Mouse (Mus musculus): Measurements from ENCODE around the gene Prap1. TPM values are rescaled to one million over a fixed set of nuclear protein-coding genes. Genes with fewer than 3 reads are reported as not detected.
"Not testable (repeated sequence)": the region's sequence is repeated elsewhere in the genome, so short reads cannot be mapped to it uniquely, and the experiment has no call there.

The Prap1 gene
- polyA plus RNA-seq, 1 experiment: not detected

- H3K9me3 ChIP-seq: no peaks in the 10 kb centered on the region
- no peaks in the 10 kb centered on the region for H3K27me3 ChIP-seq (replicated peaks)
- peak overlapping the region; percentile 94 for H3K4me3 ChIP-seq (replicated peaks)
- H3K36me3 ChIP-seq (replicated peaks; ENCODE audit: low read length): peaks cover 23% of the 10 kb centered on the region
- TF ChIP-seq GATA1 (IDR thresholded peaks at IDR 0.05; ENCODE audit: borderline replicate concordance, low read length) (no peak), FLI1 (IDR thresholded peaks at IDR 0.05; ENCODE audit: low read length) (no peak)
- H3K4me1 ChIP-seq: peaks cover 65% of the 10 kb centered on the region
Observed at GRCm38 (mm10) chr7:140126022-140126350, 32.8 kb downstream of the Prap1 start.

GRCm38 (mm10) chr7:140126934-140127333 is 33.7 kb downstream of the Prap1 start:
- Histone ChIP-seq H3K4me1 (peaks cover 65% of the 10 kb centered on the region), H3K4me3 (replicated peaks) (peak overlapping the region; percentile 77), H3K36me3 (replicated peaks; ENCODE audit: low read length) (peaks cover 25% of the 10 kb centered on the region), H3K27me3 (replicated peaks) (no peaks in the 10 kb centered on the region), H3K9me3 (no peaks in the 10 kb centered on the region)
- TF ChIP-seq FLI1 (IDR thresholded peaks at IDR 0.05; ENCODE audit: low read length) (no peak), GATA1 (IDR thresholded peaks at IDR 0.05; ENCODE audit: borderline replicate concordance, low read length) (no peak)

GRCm38 (mm10) chr7:140127911-140128310 is 34.7 kb downstream of the Prap1 start:
- Histone ChIP-seq H3K4me1 (peaks cover 65% of the 10 kb centered on the region), H3K9me3 (no peaks in the 10 kb centered on the region), H3K36me3 (replicated peaks; ENCODE audit: low read length) (peaks cover 27% of the 10 kb centered on the region), H3K27me3 (replicated peaks) (no peaks in the 10 kb centered on the region), H3K4me3 (replicated peaks) (no peak overlapping the region)
- TF ChIP-seq FLI1 (IDR thresholded peaks at IDR 0.05; ENCODE audit: low read length) (no peak), GATA1 (IDR thresholded peaks at IDR 0.05; ENCODE audit: borderline replicate concordance, low read length) (no peak)

- H3K27me3 ChIP-seq (replicated peaks); H3K4me3 ChIP-seq (replicated peaks); H3K9me3 ChIP-seq: not testable (repeated sequence)
- Histone ChIP-seq H3K36me3 (replicated peaks; ENCODE audit: low read length) (peaks cover 39% of the 10 kb centered on the region), H3K4me1 (peaks cover 53% of the 10 kb centered on the region)
Observed at GRCm38 (mm10) chr7:140132184-140132583, 39.0 kb downstream of the Prap1 start.

GRCm38 (mm10) chr7:140134033-140134432 is 40.8 kb downstream of the Prap1 start:
- H3K9me3 ChIP-seq; H3K27me3 ChIP-seq (replicated peaks); H3K4me3 ChIP-seq (replicated peaks): not testable (repeated sequence)
- peaks cover 35% of the 10 kb centered on the region for H3K36me3 ChIP-seq (replicated peaks; ENCODE audit: low read length)
- peaks cover 52% of the 10 kb centered on the region for H3K4me1 ChIP-seq

GRCm38 (mm10) chr7:140135106-140135770 is 42.0 kb downstream of the Prap1 start:
- no peaks in the 10 kb centered on the region for H3K27me3 ChIP-seq (replicated peaks)
- H3K4me1 ChIP-seq: peaks cover 53% of the 10 kb centered on the region
- TF ChIP-seq FLI1 (IDR thresholded peaks at IDR 0.05; ENCODE audit: low read length): no peak
- no peak for TF ChIP-seq GATA1 (IDR thresholded peaks at IDR 0.05; ENCODE audit: borderline replicate concordance, low read length)
- no peaks in the 10 kb centered on the region for H3K9me3 ChIP-seq
- H3K36me3 ChIP-seq (replicated peaks; ENCODE audit: low read length): peaks cover 25% of the 10 kb centered on the region
- H3K4me3 ChIP-seq (replicated peaks): no peak overlapping the region

GRCm38 (mm10) chr7:140137135-140138020 is 44.2 kb downstream of the Prap1 start, which contains the start of gene Mtg1:
Gene Mtg1, plus strand, starts transcription at chr7:140137564.
- TF ChIP-seq FLI1 (IDR thresholded peaks at IDR 0.05; ENCODE audit: low read length) (no peak), GATA1 (IDR thresholded peaks at IDR 0.05; ENCODE audit: borderline replicate concordance, low read length) (no peak)
- Histone ChIP-seq H3K9me3 (no peaks in the 10 kb centered on the region), H3K4me1 (peaks cover 46% of the 10 kb centered on the region), H3K27me3 (replicated peaks) (no peaks in the 10 kb centered on the region), H3K36me3 (replicated peaks; ENCODE audit: low read length) (peaks cover 22% of the 10 kb centered on the region), H3K4me3 (replicated peaks) (peak within 1 kb of the TSS; percentile 98)

GRCm38 (mm10) chr7:140138021-140138310 is 44.8 kb downstream of the Prap1 start:
- peaks cover 23% of the 10 kb centered on the region for H3K36me3 ChIP-seq (replicated peaks; ENCODE audit: low read length)
- H3K27me3 ChIP-seq (replicated peaks): no peaks in the 10 kb centered on the region
- TF ChIP-seq FLI1 (IDR thresholded peaks at IDR 0.05; ENCODE audit: low read length) (no peak), GATA1 (IDR thresholded peaks at IDR 0.05; ENCODE audit: borderline replicate concordance, low read length) (no peak)
- peak overlapping the region; percentile 98 for H3K4me3 ChIP-seq (replicated peaks)
- H3K4me1 ChIP-seq: peaks cover 41% of the 10 kb centered on the region
- H3K9me3 ChIP-seq: no peaks in the 10 kb centered on the region

- peaks cover 16% of the 10 kb centered on the region for H3K4me1 ChIP-seq
- peak overlapping the region; percentile 35 for H3K4me3 ChIP-seq (replicated peaks)
- peaks cover 34% of the 10 kb centered on the region for H3K36me3 ChIP-seq (replicated peaks; ENCODE audit: low read length)
- no peaks in the 10 kb centered on the region for H3K9me3 ChIP-seq
- TF ChIP-seq GATA1 (IDR thresholded peaks at IDR 0.05; ENCODE audit: borderline replicate concordance, low read length): no peak
- TF ChIP-seq FLI1 (IDR thresholded peaks at IDR 0.05; ENCODE audit: low read length): no peak
- no peaks in the 10 kb centered on the region for H3K27me3 ChIP-seq (replicated peaks)
Observed at GRCm38 (mm10) chr7:140141350-140141749, 48.2 kb downstream of the Prap1 start.

GRCm38 (mm10) chr7:140144550-140144949 is 51.4 kb downstream of the Prap1 start:
- Histone ChIP-seq H3K27me3 (replicated peaks) (no peaks in the 10 kb centered on the region), H3K36me3 (replicated peaks; ENCODE audit: low read length) (peaks cover 64% of the 10 kb centered on the region), H3K4me1 (peaks cover 10% of the 10 kb centered on the region)

More at GRCm38 (mm10) chr7:140144550-140144949, 51.4 kb downstream of the Prap1 start:
- no peak for TF ChIP-seq FLI1 (IDR thresholded peaks at IDR 0.05; ENCODE audit: low read length)
- TF ChIP-seq GATA1 (IDR thresholded peaks at IDR 0.05; ENCODE audit: borderline replicate concordance, low read length): no peak
- H3K4me3 ChIP-seq (replicated peaks): no peak overlapping the region
- no peaks in the 10 kb centered on the region for H3K9me3 ChIP-seq

Other genes with a start within 250 kb of the Prap1 start
- not detected in 2 replicates for gene Kndc1, start 198.7 kb upstream of the Prap1 start, polyA plus RNA-seq (2012; ENCODE audit: insufficient read depth, low replicate concordance)
- gene Utf1, start 149.6 kb upstream of the Prap1 start, polyA plus RNA-seq (2012; ENCODE audit: insufficient read depth, low replicate concordance): not detected in 2 replicates
- gene 6430531B16Rik, start 114.6 kb upstream of the Prap1 start, polyA plus RNA-seq (2012; ENCODE audit: insufficient read depth, low replicate concordance): 0.31 TPM in 1 of 2 replicates, not detected in the other
- 7.8 and 22.3 TPM in 2 replicates for gene Adam8, start 100.8 kb upstream of the Prap1 start, polyA plus RNA-seq (2012; ENCODE audit: insufficient read depth, low replicate concordance)
- 13.1 and 14.7 TPM in 2 replicates for gene Zfp511, start 57.0 kb upstream of the Prap1 start, polyA plus RNA-seq (2012; ENCODE audit: insufficient read depth, low replicate concordance)
- gene Tubgcp2, start 56.7 kb upstream of the Prap1 start, polyA plus RNA-seq (2012; ENCODE audit: insufficient read depth, low replicate concordance): 0.54 and 3.8 TPM in 2 replicates
- gene Msx3, start 44.3 kb upstream of the Prap1 start, polyA plus RNA-seq (2012; ENCODE audit: insufficient read depth, low replicate concordance): not detected in 2 replicates
- gene Caly, start 10.8 kb upstream of the Prap1 start, polyA plus RNA-seq (2012; ENCODE audit: insufficient read depth, low replicate concordance): 0.22 and 5.4 TPM in 2 replicates
- gene Fuom, start 9.0 kb downstream of the Prap1 start, polyA plus RNA-seq (2012; ENCODE audit: insufficient read depth, low replicate concordance): 6.5 and 31.6 TPM in 2 replicates
- gene Paox, start 22.4 kb downstream of the Prap1 start, polyA plus RNA-seq (2012; ENCODE audit: insufficient read depth, low replicate concordance): 2.9 and 4.3 TPM in 2 replicates
- gene Echs1, start 23.1 kb downstream of the Prap1 start, polyA plus RNA-seq (2012; ENCODE audit: insufficient read depth, low replicate concordance): 5.5 TPM in 1 of 2 replicates, not detected in the other
- 6.6 TPM in 1 of 2 replicates, not detected in the other for gene Mtg1, start 44.2 kb downstream of the Prap1 start, polyA plus RNA-seq (2012; ENCODE audit: insufficient read depth, low replicate concordance)
- not detected in 2 replicates for gene Sprn, start 61.5 kb downstream of the Prap1 start, polyA plus RNA-seq (2012; ENCODE audit: insufficient read depth, low replicate concordance)
- not detected in 2 replicates for gene Olfr522, start 71.4 kb downstream of the Prap1 start, polyA plus RNA-seq (2012; ENCODE audit: insufficient read depth, low replicate concordance)
- gene Olfr523, start 79.8 kb downstream of the Prap1 start, polyA plus RNA-seq (2012; ENCODE audit: insufficient read depth, low replicate concordance): not detected in 2 replicates
- gene Olfr524, start 112.6 kb downstream of the Prap1 start, polyA plus RNA-seq (2012; ENCODE audit: insufficient read depth, low replicate concordance): not detected in 2 replicates
- 0.15 TPM in 1 of 2 replicates, not detected in the other for gene Cd163l1, start 124.9 kb downstream of the Prap1 start, polyA plus RNA-seq (2012; ENCODE audit: insufficient read depth, low replicate concordance)
- not detected in 2 replicates for gene 5830411N06Rik, start 153.9 kb downstream of the Prap1 start, polyA plus RNA-seq (2012; ENCODE audit: insufficient read depth, low replicate concordance)
- gene Olfr525, start 227.5 kb downstream of the Prap1 start, polyA plus RNA-seq (2012; ENCODE audit: insufficient read depth, low replicate concordance): not detected in 2 replicates
- gene Olfr527, start 240.6 kb downstream of the Prap1 start, polyA plus RNA-seq (2012; ENCODE audit: insufficient read depth, low replicate concordance): 0.71 TPM in 1 of 2 replicates, not detected in the other